Mouse (Mus musculus): ENCODE data around the gene Poln.
A peak's percentile ranks its signal among the peaks of the same experiment; 100 is the strongest.

Poln gene

DNA sequence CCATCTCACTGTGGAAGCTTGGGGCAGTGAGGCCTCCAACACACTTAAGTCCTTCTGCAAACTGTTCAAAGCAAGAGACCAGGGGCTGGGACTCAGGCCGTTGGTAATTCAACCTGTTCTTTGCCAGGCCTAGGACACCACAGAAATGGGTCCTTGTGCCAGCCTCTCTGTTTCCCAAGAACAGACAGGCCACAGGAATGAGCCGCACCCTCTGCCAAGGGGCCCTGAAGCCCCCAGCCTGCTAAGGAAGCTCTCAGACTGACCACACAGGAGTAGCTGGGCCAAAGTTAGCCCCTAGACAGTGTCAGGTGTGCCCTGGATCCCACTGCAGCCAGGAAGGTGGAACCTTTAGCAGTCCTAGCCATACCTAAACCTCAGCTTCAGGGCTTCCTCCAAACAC is 17.1 kb upstream of the Poln start:
- DNase-seq: no peak

DNA sequence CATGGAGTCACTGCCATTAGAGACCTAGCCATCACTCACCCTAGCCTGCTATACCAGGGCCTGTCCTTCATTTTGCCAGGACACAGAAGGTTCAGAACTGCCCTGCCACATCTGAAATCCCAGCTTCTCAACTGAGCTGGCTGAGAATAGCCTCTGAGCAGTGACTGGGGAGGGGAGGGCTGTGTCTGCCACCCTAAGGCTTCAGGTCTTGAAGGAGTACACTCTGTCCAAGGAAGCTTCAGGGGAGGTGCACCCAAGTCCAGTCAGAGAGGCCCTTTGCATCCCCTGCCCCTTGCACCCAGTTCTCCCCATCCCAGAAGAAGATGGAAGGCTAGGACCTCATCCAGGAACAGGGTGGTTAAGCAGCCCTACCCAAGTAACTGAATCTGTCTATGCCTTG is 16.5 kb upstream of the Poln start:
- DNase-seq: no peak

DNA sequence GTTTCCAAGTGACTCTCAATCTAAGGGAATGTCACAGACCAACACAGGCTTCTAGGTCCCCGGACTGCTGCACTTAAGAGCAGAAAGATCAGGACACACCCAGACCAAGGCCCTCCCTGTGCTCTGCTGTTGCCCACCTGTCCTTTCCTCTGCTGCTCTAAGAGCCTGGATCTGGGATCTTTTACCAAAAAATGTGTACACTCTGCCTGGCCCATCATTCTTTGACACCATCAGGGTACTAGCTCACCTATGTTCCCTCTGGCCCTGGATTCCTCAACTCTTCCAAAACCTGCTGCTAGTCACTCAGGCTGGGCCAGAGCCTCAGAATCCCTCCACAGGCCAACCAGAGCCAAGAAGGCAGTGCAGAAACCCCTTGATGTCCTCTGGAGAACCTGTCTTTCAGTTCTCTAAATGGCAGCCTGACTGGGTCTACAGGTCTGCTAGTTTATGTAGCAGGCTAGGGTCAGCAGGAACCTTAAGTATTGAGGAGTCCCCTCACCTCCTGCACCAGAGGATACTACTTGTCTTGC is 15.9 kb upstream of the Poln start:
- DNase-seq: no peak

DNA sequence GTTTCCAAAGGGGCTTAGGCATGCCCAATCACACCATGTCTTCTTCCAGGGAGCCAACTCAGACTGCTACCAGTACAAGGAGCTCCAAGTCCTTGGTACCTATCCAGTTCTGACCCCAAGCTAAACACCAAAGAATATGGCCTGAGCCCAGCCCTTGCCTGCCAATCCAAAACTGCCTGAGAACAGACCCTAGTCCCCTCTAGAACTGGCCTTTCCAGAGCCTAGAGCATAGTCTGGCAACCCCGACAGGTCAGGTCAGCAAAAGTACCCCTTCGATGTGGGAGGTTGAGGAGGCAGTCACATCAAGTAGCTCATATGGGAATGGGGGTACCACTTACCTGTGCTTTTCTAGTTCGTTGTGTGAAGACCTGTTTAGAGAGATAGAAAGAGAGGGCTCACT is 14.7 kb upstream of the Poln start:
- DNase-seq: no peak

DNA sequence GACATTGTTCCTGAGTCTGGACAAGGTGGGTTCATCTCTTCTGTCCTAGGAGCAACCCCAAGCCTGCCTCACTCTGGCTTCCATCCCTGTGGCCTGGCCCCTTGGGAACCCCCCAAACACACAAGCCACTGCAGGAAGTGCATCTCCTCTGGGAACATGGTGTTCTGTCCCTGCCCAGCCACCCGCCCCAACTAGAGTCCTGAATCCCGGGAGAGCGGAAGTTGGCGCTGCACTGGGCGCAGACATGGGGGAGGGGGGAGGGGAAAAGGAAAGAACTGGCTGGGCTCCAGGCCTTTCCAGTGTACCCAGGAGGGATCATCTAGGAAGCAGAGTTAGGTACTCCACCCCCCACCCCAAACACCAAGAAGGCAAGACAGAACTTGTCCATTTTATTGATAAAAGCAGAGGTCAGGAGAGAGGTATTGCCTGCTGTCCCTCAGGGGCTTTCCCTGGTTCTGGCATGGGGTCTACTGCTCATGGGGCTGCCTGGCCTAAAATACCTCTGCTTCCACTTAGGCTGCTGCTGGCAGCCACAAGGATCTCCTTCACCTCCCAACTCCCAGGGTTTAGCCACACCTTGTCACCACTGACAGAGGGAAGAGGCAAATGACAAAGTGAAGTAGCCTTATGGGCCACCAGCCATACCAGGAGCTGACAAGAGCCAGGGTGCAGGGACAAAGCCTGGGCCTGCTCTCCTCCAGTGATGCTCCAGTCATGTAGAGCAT is 14.1 kb upstream of the Poln start:
- no peak for DNase-seq

DNA sequence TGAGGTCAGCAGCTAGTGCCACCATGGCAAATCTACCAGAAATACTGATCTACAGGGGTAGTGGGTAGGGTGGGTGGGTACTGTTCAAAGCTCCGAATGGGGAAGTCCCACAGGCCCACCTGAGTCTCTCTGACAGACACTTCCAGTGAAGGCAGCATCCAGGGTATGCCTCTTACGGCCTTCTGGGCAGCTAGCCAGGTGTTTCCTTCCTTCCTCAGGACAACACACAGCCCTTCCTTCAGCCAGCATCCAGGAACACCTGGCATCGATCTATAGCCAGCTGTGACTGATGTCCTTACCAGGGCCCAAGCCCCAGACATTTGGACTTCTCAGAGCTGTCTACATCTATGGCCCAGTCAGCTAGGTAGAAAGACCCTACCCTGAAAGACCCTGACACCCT is 13.2 kb upstream of the Poln start:
- DNase-seq: no peak

DNA sequence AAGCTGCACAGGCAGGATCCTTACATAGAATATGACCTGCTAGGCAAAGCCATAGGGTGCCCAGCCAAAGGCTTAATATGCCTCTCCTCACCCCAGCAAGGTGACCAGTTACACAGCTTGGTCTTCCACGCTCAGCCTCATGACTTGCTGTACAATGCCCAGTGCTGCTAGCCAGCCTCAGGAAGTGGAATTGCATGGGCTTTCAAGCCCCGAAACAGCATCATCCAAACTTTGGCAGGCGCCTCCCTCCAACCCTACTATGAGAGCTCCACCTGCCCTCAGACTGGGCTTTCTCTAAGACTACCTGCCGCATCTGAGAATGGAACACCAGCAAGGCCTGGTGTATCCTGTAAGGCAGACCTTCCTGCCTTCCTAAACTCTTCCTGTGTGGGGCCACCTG is 8.6 kb upstream of the Poln start:
- DNase-seq: no peak

DNA sequence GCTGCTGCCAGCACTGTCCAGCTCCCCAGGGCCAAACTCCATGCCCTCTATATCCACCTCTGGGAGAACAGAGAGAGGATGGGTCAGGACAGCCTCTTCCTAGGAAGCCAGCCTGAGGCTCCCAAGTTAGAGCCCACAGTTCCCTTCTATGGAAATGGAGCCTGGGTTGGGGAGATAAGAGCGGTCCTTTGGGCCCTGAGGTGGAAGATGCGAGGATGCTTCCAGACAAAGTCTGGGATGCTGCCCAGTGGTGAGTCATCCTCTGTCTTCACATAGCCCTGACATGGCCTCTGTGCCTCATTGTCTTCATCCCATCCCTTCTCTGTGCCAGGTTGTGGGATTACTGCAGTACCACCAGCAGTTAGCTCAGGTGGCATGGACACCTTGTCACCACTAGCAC is 7.8 kb upstream of the Poln start:
- no peak for DNase-seq

DNA sequence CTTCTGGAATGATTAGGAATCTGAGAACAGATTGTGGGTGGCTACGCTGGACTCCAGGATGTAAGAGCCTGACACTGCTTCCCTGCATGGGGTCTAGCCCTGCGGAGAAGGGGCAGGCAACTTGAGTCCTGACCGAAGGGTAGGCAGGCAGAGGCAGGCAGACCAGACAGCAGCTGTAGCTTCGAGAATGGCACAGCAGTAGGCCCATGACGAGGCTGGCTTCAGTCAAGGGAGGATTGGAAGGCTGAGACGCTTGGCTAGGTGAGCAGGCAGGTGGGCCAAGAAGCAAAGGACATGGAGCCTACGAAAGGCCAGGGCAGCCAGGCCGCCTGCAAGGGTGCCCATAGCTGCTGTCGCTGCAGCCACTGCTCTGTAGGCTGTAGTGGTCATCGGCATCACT is 7.4 kb upstream of the Poln start:
- DNase-seq: no peak

DNA sequence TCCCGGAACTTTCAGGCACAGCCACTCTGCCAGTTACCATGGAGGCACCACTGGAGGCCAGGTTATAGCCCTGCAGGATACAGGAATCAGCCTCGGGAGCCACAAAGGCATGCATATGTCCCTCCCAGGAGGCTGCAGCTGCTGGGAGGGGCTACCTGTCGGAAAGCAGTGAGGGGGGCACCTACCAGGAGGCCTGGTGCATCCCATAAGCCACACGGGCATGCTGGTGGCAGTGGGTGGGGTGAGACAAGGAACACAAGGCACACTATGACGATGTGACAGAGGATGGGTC is 6.1 kb upstream of the Poln start:
- no peak for DNase-seq

DNA sequence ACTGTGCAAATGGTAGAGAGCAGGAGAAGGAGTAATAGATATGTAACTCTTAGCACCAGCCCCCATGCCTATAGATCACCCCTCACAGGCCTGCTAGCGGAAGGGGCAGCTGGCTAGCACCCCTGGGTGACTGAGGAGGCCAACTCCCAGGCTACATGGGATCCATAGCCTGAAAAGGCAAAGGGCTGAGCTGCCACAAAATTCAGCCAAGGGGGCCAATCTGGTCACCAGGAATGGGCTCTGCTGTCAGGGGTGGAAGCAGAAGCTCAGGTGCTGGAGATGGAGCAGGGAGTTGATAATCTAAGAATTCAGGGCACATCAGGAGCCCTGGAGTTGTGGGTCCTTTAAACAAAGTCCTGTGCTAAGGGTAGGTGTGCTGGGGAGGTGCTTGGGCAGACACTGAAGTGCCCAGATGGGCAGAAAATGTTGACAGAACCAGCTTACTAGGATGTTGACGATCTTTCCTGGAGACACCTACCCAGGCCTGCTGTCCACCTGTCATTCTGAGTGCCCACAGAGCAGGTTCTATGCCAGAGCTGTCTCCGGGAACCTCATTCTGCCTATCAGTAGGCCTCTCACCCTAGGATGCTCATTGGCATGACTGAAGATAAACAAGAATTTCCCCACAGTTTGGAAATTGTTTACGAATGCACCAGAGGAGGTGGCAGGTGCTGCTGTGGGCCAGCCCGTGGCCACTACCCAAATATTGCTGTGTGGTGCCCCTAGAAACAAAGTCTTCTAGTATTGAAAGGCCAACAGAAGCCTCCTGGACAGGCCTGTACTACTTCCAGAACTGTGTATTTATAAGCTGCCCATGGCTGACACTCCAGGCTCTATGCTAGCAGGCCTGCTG is 5.5 kb upstream of the Poln start:
- no peak for DNase-seq

DNA sequence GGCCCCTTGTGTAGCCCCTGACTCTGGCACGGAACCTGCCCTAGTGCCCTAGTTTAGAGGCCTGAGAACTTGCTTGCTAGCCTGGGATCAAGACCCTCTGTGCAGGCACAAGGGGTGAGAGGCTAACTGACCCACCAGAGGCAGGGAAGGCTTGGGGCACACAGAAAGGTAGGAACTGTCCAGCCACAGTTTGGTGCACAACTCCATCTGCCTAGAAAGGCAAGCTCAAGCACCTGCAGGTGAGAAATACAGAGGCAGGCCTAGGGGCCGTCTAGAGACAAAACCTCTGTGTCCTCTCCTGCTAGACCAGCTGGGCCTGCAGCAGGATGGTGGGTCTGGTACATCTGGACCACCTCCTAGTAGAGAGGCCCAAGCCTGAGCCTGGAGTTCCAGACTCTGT is 4.8 kb upstream of the Poln start:
- DNase-seq: no peak

DNA sequence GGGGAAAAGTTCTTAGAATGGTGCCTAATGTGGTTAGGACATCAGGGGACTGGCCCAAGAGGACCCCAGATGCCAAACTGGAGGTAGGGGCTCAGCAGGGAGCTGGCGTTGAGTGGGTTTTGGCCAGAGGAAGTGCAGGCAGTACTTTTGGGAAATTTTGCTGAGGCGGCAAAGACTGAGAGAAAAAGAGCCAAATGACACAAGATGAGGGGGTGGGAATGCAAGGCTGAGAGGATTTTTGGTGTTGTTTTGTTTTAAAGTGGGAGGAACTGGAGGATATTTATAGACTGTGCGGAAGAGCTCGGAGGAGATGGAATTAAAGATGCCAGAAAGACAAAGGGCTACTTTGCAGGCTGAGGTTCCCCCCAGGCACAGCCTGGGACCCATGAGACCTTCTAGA is 1.5 kb upstream of the Poln start:
- no peak for DNase-seq

DNA sequence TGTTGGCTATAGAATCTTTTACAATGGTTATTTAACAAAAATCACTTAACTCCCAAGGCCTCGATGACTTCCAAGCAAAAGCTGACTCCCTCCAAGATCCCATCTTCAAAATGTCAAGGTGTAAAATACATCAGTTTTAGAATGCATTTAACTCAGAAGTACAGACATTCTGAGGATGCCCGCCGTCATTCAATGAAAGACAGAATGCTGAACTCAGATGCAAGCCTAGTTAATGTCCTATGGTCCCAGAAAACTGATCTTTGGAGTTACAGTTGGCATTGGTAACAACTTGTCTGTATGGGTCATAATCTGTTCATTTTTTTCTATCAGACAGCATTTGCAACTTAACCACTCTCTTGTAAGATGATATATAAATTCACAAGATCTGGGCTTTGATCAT is 706 bp upstream of the Poln start:
- no peak for DNase-seq

DNA sequence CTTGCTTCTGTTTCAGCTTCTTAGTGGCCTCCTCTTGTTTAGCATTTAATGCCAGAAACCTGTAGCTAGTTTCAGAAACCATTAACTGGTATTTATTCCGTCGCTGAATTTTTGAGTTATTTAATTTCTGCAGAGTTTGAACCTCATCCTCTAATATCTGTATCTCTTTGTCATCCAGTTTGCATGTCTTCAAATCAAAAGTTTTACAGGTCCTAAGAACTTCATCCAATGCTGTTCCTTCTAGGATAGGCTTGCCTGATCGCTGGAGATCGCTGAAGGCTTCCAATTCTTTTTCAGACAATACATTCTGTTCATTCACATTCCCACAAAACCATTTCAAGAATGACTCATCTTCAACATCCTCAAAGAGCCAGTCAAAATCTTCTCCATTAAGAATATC is 1.4 kb downstream of the Poln start:
- no peak for DNase-seq

DNA sequence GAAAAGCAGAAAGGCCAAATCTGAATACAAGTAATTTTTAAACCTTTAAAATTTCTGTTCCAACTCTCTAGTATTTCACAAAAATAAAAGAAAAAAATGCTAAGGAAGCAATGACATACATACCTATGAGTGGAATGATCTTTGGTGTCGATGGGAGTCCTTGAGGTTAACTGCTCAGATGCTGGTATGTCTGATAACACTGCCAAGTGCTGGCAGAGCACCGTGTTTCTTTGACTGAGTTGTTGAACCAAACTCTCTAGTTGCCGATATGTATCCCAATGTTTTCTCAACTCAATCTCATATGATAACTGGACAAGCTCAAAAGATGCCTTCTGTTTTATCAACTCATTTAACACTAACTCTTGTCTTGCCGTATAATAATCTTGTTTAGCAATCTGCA is 3.5 kb downstream of the Poln start:
- DNase-seq: no peak

DNA sequence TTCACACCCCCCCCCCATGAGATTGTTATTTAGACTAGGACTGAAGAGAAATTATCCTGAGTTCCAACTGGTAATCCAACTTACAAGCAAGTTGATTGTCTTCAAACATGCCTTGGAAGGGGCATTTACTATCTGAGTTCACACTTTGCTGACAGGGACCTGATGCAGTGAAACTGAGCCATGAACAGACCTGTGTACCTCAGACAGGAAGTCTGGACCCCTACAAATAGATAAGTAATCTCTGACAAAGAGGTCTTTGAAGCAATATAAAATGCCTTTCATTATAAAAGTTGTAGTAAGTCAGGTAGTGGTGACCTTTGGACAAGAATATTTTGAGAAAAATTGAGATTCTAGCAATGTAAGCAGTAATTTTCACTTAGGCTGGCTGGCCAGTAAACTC is 20.8 kb downstream of the Poln start:
- no peak for DNase-seq

DNA sequence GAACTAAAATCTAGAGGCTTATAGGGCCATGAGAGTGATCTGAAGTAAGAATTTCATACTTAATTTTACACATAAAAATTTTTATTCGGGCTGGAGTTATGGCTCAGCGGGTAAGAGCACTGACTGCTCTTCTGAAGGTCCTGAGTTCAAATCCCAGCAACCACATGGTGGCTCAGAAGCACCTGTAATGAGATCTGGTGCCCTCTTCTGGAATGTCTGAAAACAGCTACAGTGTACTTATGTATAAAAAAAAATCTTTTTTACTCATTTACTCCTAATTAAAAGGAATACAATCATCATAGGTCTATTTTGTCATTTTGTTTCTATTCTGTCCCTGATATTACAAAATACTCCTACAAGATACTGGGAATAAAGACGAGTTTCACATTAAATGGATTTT is 21.7 kb downstream of the Poln start:
- DNase-seq: no peak

DNA sequence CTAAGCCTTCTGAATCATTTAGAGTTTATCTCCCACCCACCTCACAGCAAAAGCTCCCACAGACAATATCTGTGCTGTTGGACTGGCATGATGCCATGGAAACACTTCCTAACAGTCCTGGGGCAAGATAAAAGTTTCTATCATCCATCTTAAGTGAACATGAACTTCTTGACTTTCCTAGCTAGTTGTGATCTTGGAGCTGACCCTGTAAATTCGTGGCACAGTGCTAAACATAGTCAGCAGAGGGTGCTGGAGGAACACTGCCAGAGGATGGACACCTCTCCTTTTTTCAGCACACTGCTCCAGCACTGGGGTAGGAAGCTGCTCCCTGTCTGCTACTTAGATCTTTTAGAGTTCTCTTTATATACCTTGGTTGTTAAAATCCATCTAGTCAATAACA is 29.5 kb downstream of the Poln start:
- DNase-seq: peak; percentile 33

DNA sequence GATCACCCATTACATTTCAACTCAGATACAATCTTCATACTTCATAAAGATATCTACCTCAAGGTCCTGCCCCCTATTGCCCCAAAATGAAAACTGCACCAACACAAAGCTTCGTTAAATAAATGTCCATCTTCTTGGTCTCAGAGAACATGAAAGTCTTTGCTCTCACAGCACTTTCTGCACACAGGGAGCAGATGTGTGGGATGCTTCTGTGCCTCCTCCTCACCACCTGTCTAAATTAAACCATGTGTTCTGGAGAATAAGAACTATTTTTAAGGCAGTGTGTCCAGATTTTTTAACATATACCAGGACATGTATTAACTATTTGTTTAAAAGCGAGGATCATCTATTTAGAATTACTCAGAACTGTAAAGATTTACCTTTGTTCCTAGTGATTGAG is 36.5 kb downstream of the Poln start:
- DNase-seq: no peak

DNA sequence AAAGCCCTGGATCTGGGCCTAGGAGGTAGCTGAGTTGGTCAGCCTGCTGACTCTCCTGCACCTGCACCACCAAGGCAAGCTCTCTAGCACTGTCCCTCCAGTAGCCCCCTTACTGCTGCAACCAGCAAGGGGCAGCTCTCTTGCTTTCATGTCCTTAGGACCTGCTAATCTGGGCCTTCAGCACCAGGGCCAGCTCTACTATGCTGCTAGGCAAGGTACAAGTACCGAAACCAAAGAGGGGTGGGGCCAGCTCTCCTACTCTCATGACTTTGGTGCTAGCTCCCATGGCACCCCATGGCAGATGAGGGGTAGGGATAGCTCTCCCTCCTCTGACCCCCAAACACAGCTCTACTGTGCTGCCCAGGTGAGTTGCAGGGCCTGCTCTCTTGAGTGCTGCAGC is 45.1 kb downstream of the Poln start:
- DNase-seq: no peak

DNA sequence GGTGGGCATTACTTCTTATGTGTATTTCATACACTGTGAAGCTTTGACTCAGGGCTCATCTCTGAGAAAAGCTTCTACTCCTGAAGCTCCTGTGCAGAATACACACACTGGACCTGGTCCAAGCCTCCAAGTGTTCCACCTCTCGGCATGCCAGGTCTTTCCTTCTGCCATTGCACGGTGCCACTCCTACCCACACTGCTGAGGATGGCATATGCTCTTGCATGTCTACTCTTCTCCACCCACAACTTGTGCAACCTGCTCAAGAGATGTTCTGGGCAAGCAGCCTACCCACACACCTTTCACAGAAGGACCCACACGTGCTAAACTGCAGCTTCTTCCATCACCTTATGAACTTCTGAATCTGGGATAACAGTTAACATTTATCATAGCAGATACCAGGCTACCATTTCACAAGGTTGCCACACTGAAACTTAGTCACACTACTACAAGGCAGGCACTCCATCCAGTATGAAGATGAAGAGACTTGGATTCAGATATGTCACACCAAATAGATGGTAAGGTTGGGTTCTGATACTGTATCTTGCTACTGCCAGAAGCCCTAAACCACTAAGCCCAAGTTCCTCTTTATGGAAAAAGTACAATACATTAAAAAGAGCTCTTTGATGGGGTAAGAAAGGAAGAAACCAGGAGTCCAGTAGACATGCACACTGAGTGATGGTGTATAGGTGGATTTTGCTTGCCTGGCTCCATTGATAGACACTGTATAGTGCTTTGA is 50.0 kb downstream of the Poln start:
- DNase-seq: no peak

DNA sequence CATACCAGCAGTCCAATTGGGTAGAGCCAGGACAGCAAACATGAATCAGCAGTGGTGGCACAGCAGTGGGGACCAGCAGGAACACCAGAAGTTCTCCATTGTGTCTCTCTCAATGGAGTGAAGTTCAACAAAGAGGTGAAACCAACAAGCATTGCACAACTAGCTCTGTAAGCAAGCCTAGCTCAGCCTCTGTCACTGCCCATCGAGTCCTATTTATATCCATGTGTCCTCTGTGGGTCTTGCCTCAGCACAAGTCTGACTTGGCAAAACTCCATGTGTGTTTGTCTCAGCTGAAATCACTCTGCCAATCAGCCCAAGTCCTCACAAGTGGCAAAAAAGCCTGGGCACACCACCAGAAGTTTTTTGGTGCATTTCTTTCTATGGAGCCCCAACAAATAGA is 63.6 kb downstream of the Poln start:
- DNase-seq: no peak

DNA sequence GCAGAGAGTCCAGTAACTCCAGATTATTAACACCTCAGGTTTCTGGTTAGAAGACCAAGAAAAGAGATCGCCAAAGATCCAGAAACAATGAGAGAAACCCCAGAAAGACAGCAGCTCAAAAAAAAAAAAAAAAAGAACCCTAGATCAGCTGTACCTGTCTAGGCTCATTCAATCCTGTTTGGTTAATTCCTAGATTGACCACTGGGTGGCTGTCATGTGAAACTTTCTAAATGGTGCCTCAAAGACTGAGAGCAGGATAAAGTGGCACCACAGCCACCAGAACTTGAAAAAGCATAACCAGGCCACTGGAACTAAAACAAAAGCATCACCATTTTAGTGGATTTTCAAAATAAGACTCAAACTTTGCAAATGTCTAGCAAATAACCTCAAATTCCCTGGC is 71.9 kb downstream of the Poln start:
- DNase-seq: peak; percentile 77

All from retina, postnatal 1 day (tissue).